ENCODE assay signal across 19 mouse cellular contexts in the genomic region with DNA sequence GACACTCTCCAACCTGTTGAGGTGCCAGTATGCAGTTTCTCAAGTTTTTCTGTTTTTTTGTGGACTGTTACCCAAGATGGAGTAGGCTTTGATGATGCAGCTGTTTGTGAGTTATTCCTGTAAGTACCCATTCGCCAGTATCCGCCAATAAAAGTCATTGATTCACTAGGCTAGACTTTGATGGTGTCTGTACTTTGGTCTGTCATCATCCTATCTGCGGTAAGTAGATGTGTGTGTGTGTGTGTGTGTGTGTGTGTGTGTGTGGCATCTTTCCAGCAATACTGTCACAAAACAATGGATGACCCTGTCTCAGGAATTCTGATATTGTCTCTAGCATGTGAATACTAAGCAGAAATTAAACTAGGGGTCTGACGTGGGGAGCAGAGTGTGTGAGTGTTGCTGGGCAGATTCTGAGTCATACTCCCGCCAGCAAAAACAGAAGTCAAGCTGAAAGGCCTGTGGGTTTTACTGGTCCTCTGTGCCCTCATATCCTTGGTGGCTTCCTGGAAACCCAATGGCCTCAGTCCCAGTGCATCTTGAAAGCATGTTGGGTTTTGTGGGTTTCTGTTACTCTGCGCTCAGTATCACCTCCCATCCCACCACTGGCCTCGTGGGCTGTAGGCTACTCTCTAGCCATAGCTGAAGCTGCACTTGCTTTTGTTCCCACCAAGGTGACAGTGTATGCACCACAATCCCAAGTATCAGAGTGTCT. TPM values are rescaled to one million over a fixed set of nuclear protein-coding genes. Genes with fewer than 3 reads are reported as not detected.
"Had no signal": no experiment of that assay in that cellular context is flagged by ENCODE, and none has a peak within 500 bp of the region (broad histone marks: within the 10 kb centered on the region; RNA-seq: fewer than 3 reads in every experiment).

No protein-coding gene starts in this region.

- H3K27ac ChIP-seq: limb, embryonic 15.5 days; liver, embryonic 15.5 days; macrophage; midbrain, embryonic 12.5 days; neural tube, embryonic 13.5 days; stomach, postnatal 0 days had no signal

- DNase-seq: kidney, postnatal 14 days; layer of hippocampus, adult 9-11 months; layer of hippocampus, postnatal 36 days; lung, embryonic 14.5 days; lung, postnatal 14 days; retina, postnatal 1 day; right cerebral cortex, postnatal 14 days; thymus, postnatal 4 days had no signal

- H3K9me3 ChIP-seq: limb, embryonic 15.5 days; liver, embryonic 15.5 days; midbrain, embryonic 12.5 days; neural tube, embryonic 13.5 days had no signal

- H3K36me3 ChIP-seq: limb, embryonic 15.5 days; liver, embryonic 15.5 days; midbrain, embryonic 12.5 days; neural tube, embryonic 13.5 days had no signal

- H3K4me2 ChIP-seq: limb, embryonic 15.5 days; liver, embryonic 15.5 days; lung, embryonic 14.5 days; midbrain, embryonic 12.5 days; neural tube, embryonic 13.5 days had no signal

- H3K9ac ChIP-seq: limb, embryonic 15.5 days; liver, embryonic 15.5 days; lung, embryonic 14.5 days; midbrain, embryonic 12.5 days; neural tube, embryonic 13.5 days had no signal

- H3K4me3 ChIP-seq: limb, embryonic 15.5 days; liver, embryonic 15.5 days; midbrain, embryonic 12.5 days; neural tube, embryonic 13.5 days had no signal

- H3K27me3 ChIP-seq: limb, embryonic 15.5 days; liver, embryonic 15.5 days; midbrain, embryonic 12.5 days; neural tube, embryonic 13.5 days had no signal

- ATAC-seq: midbrain, embryonic 16.5 days had no signal

RNA-seq across cellular contexts. Expression of a gene that starts 17.7 kb away (rescaled TPM):
- total RNA-seq: megakaryocyte-erythroid progenitor cell, adult 5-6 weeks had no signal
- polyA plus RNA-seq: limb, embryonic 11.5 days; limb, embryonic 15.5 days; liver, embryonic 15.5 days; lung, embryonic 14.5 days; macrophage; midbrain, embryonic 12.5 days; neural tube, embryonic 13.5 days; stomach, postnatal 0 days had no signal

RNA-seq across cellular contexts. Expression of a gene that starts 19.3 kb away (rescaled TPM):
- total RNA-seq: megakaryocyte-erythroid progenitor cell, adult 5-6 weeks had no signal
- polyA plus RNA-seq: limb, embryonic 11.5 days; lung, embryonic 14.5 days; macrophage; midbrain, embryonic 12.5 days; neural tube, embryonic 13.5 days; stomach, postnatal 0 days had no signal

RNA-seq across cellular contexts. Expression of a gene that starts 30.4 kb away (rescaled TPM):
- total RNA-seq: megakaryocyte-erythroid progenitor cell, adult 5-6 weeks had no signal
- polyA plus RNA-seq: intestine, embryonic 14.5 days; kidney, embryonic 14.5 days; limb, embryonic 11.5 days; limb, embryonic 15.5 days; liver, embryonic 15.5 days; lung, embryonic 14.5 days; macrophage; midbrain, embryonic 12.5 days had no signal

RNA-seq across cellular contexts. Expression of a gene that starts 30.5 kb away (rescaled TPM):
- total RNA-seq: megakaryocyte-erythroid progenitor cell, adult 5-6 weeks had no signal
- polyA plus RNA-seq: intestine, embryonic 14.5 days; kidney, embryonic 14.5 days; limb, embryonic 11.5 days; limb, embryonic 15.5 days; liver, embryonic 15.5 days; lung, embryonic 14.5 days; macrophage; midbrain, embryonic 12.5 days; midbrain, embryonic 16.5 days; neural tube, embryonic 13.5 days; stomach, postnatal 0 days had no signal
